In genomic region chr2:163420366-163420886, GRCm38 (mm10) we compare ENCODE assay signal across 8 mouse cellular contexts. TPM values are rescaled to one million over a fixed set of nuclear protein-coding genes. Genes with fewer than 3 reads are reported as not detected.
DNase-seq lines count a peak whose midpoint lies in the region; ATAC-seq and TF ChIP-seq lines count a peak whose summit lies in the region.

No protein-coding gene starts in this region.

- H3K36me3 ChIP-seq in heart, embryonic 13.5 days = peaks cover 11% of the 10 kb centered on the region
- H3K36me3 ChIP-seq in ES-Bruce4 (ENCODE audit: control insufficient read depth, insufficient read depth, low read length, poor library complexity, severe bottlenecking) = no peaks in the 10 kb centered on the region; the same call in 1 of the 2 replicates
- 0 out of 2 replicates have a peak, but pooled peaks cover 4% of the 10 kb centered on the region for H3K36me3 ChIP-seq in forebrain, embryonic 14.5 days (ENCODE audit: control insufficient read depth, insufficient read depth, low read length)
- H3K36me3 ChIP-seq in liver, embryonic 16.5 days (ENCODE audit: control insufficient read depth, insufficient read depth) = no peaks in the 10 kb centered on the region

- H3K4me1 ChIP-seq in heart, embryonic 13.5 days = peaks cover 47% of the 10 kb centered on the region
- H3K4me1 ChIP-seq in ES-Bruce4 (ENCODE audit: control insufficient read depth, insufficient read depth, low read length) = no peaks in the 10 kb centered on the region
- H3K4me1 ChIP-seq in forebrain, embryonic 14.5 days (ENCODE audit: control insufficient read depth, insufficient read depth, low read length) = peaks cover 16% of the 10 kb centered on the region
- peaks cover 22% of the 10 kb centered on the region for H3K4me1 ChIP-seq in liver, embryonic 16.5 days (ENCODE audit: control insufficient read depth, low read depth, low read length)

- ATAC-seq in heart, embryonic 13.5 days (ENCODE audit: extremely low read depth, insufficient number of reproducible peaks, low FRiP score, low TSS enrichment) = no peak
- no peak for ATAC-seq in forebrain, embryonic 14.5 days
- ATAC-seq in liver, embryonic 16.5 days (ENCODE audit: low read depth) = no peak
- no peak for ATAC-seq in activated CD4-positive, CD25-positive, alpha-beta regulatory T cell, adult 4 months

- H3K9me3 ChIP-seq in heart, embryonic 13.5 days = no peaks in the 10 kb centered on the region
- H3K9me3 ChIP-seq in ES-Bruce4 (replicated peaks; ENCODE audit: control insufficient read depth, insufficient read depth, low read length, poor library complexity, severe bottlenecking) = no peaks in the 10 kb centered on the region
- H3K9me3 ChIP-seq in forebrain, embryonic 14.5 days (replicated peaks; ENCODE audit: control insufficient read depth, low read length) = no peaks in the 10 kb centered on the region
- no peaks in the 10 kb centered on the region for H3K9me3 ChIP-seq in liver, embryonic 16.5 days (replicated peaks; ENCODE audit: control insufficient read depth, low read length)

- DNase-seq in heart, adult 9 months (ENCODE audit: low spot score in 2 of 2) = no peak
- DNase-seq in forebrain, embryonic 14.5 days (ENCODE audit: low spot score) = no peak
- no peak for DNase-seq in right cerebral cortex, postnatal 4 days
- no peak for DNase-seq in frontal cortex, postnatal 36 days (ENCODE audit: low spot score in 2 of 2)

- H3K4me3 ChIP-seq in heart, embryonic 13.5 days = peak overlapping the region; percentile 100
- H3K4me3 ChIP-seq in ES-Bruce4 (ENCODE audit: low read depth, low read length) = peak overlapping the region; percentile 89
- H3K4me3 ChIP-seq in forebrain, embryonic 14.5 days (ENCODE audit: low read depth, low read length) = peak overlapping the region; percentile 94
- peak overlapping the region; percentile 97 for H3K4me3 ChIP-seq in liver, embryonic 16.5 days (ENCODE audit: low read depth, low read length)

- H3K9ac ChIP-seq in heart, embryonic 13.5 days = peak overlapping the region; percentile 92
- H3K9ac ChIP-seq in ES-Bruce4 (ENCODE audit: low read depth, poor library complexity, severe bottlenecking) = peak overlapping the region; percentile 71
- H3K9ac ChIP-seq in forebrain, embryonic 14.5 days (ENCODE audit: low read length) = peak overlapping the region; percentile 71
- peak overlapping the region; percentile 54 for H3K9ac ChIP-seq in liver, embryonic 16.5 days (ENCODE audit: low read depth, low read length)

- peak overlapping the region; percentile 91 for H3K27ac ChIP-seq in heart, embryonic 13.5 days (replicated peaks)
- H3K27ac ChIP-seq in ES-Bruce4 (ENCODE audit: insufficient read depth, low read length) = no peak overlapping the region
- H3K27ac ChIP-seq in forebrain, embryonic 14.5 days (ENCODE audit: low read depth, low read length) = 0 out of 2 replicates have a peak overlapping the region, but pooled peaks have one; percentile 68
- H3K27ac ChIP-seq in liver, embryonic 16.5 days (ENCODE audit: low read length) = no peak overlapping the region

- TF ChIP-seq EP300 in ES-Bruce4 (IDR thresholded peaks at IDR 0.05; ENCODE audit: insufficient read depth, low read depth, low read length) = no peak

- TF ChIP-seq CTCF in ES-Bruce4 (IDR thresholded peaks at IDR 0.05; ENCODE audit: low read depth, low read length) = no peak

- no peaks in the 10 kb centered on the region for H3K27me3 ChIP-seq in heart, embryonic 13.5 days (replicated peaks)
- H3K27me3 ChIP-seq in ES-Bruce4 (ENCODE audit: control insufficient read depth, insufficient read depth, low read length, poor library complexity, severe bottlenecking) = no peaks in the 10 kb centered on the region
- H3K27me3 ChIP-seq in forebrain, embryonic 14.5 days (replicated peaks; ENCODE audit: control insufficient read depth, insufficient read depth, low read length) = no peaks in the 10 kb centered on the region
- H3K27me3 ChIP-seq in liver, embryonic 16.5 days (ENCODE audit: control insufficient read depth, insufficient read depth, low read depth, low read length) = no peaks in the 10 kb centered on the region

- peak overlapping the region; percentile 84 for H3K4me2 ChIP-seq in heart, embryonic 13.5 days
- H3K4me2 ChIP-seq in forebrain, embryonic 14.5 days (ENCODE audit: low read length) = peak overlapping the region; percentile 72
- peak overlapping the region; percentile 65 for H3K4me2 ChIP-seq in liver, embryonic 16.5 days (ENCODE audit: low read depth, low read length)

- WGBS in heart, embryonic 13.5 days = 13% methylated on average over 10 of the region's 10 CpGs
- 40% methylated on average over 10 of the region's 10 CpGs for WGBS in forebrain, embryonic 14.5 days
- 13% methylated on average over 10 of the region's 10 CpGs for whole genome bisulfite sequencing in liver, embryonic 16.5 days (ENCODE audit: insufficient replicate concordance)

- TF ChIP-seq POLR2A in ES-Bruce4 (IDR thresholded peaks at IDR 0.05; ENCODE audit: insufficient read depth, low read length) = no peak

RNA-seq across cellular contexts. Expression of gene Oser1, which starts 4.1 kb away (rescaled TPM):
- polyA plus RNA-seq in heart, embryonic 13.5 days (2015; fragmentation: Nextera tagmentation; extraction: Ambion mirVana) = 54.5 and 57.3 TPM in 2 replicates
- polyA plus RNA-seq in ES-Bruce4 (2011; ENCODE audit: insufficient read depth, insufficient read length, low read depth, missing spikeins) = 48.3 and 50.6 TPM in 2 replicates
- 83.6 and 90.3 TPM in 2 replicates for polyA plus RNA-seq in forebrain, embryonic 14.5 days (2014; fragmentation: Nextera tagmentation; extraction: Ambion mirVana)
- polyA plus RNA-seq in liver, embryonic 16.5 days (2015; fragmentation: Nextera tagmentation; extraction: Ambion mirVana) = 37.5 and 39.0 TPM in 2 replicates
- polyA plus RNA-seq in activated CD4-positive, CD25-positive, alpha-beta regulatory T cell, adult 4 months (2017; shearing (Covaris generic)) = 100 to 1,000 TPM; 107 to 116 TPM

RNA-seq across cellular contexts. Expression of gene Gdap1l1, which starts 17.9 kb away (rescaled TPM):
- polyA plus RNA-seq in heart, embryonic 13.5 days (2015; fragmentation: Nextera tagmentation; extraction: Ambion mirVana) = 0.41 and 0.48 TPM in 2 replicates
- 2.4 and 2.7 TPM in 2 replicates for polyA plus RNA-seq in ES-Bruce4 (2011; ENCODE audit: insufficient read depth, insufficient read length, low read depth, missing spikeins)
- polyA plus RNA-seq in forebrain, embryonic 14.5 days (2014; fragmentation: Nextera tagmentation; extraction: Ambion mirVana) = 107 and 113 TPM in 2 replicates
- polyA plus RNA-seq in liver, embryonic 16.5 days (2015; fragmentation: Nextera tagmentation; extraction: Ambion mirVana) = 0.12 TPM in 1 of 2 replicates, not detected in the other
- not detected for polyA plus RNA-seq in activated CD4-positive, CD25-positive, alpha-beta regulatory T cell, adult 4 months (2017; shearing (Covaris generic))

RNA-seq across cellular contexts. Expression of gene Jph2, which starts 22.6 kb away (rescaled TPM):
- polyA plus RNA-seq in heart, embryonic 13.5 days (2015; fragmentation: Nextera tagmentation; extraction: Ambion mirVana) = 41.5 and 42.9 TPM in 2 replicates
- 5.8 and 6.6 TPM in 2 replicates for polyA plus RNA-seq in ES-Bruce4 (2011; ENCODE audit: insufficient read depth, insufficient read length, low read depth, missing spikeins)
- 0.08 and 0.15 TPM in 2 replicates for polyA plus RNA-seq in forebrain, embryonic 14.5 days (2014; fragmentation: Nextera tagmentation; extraction: Ambion mirVana)
- 0.09 and 0.30 TPM in 2 replicates for polyA plus RNA-seq in liver, embryonic 16.5 days (2015; fragmentation: Nextera tagmentation; extraction: Ambion mirVana)
- not detected for polyA plus RNA-seq in activated CD4-positive, CD25-positive, alpha-beta regulatory T cell, adult 4 months (2017; shearing (Covaris generic))

RNA-seq across cellular contexts. Expression of gene Fitm2, which starts 52.0 kb away (rescaled TPM):
- polyA plus RNA-seq in heart, embryonic 13.5 days (2015; fragmentation: Nextera tagmentation; extraction: Ambion mirVana) = 11.7 and 11.9 TPM in 2 replicates
- polyA plus RNA-seq in ES-Bruce4 (2011; ENCODE audit: insufficient read depth, insufficient read length, low read depth, missing spikeins) = 4.4 and 4.9 TPM in 2 replicates
- polyA plus RNA-seq in forebrain, embryonic 14.5 days (2014; fragmentation: Nextera tagmentation; extraction: Ambion mirVana) = 8.6 and 10.4 TPM in 2 replicates
- polyA plus RNA-seq in liver, embryonic 16.5 days (2015; fragmentation: Nextera tagmentation; extraction: Ambion mirVana) = 3.8 and 3.9 TPM in 2 replicates
- 1 to 10 TPM; 2.0 to 2.4 TPM for polyA plus RNA-seq in activated CD4-positive, CD25-positive, alpha-beta regulatory T cell, adult 4 months (2017; shearing (Covaris generic))

Comparison
In these comparisons a context has a peak if more than half of its experiments do, and no peak if none do; other contexts are left out.
1. H3K27ac ChIP-seq: peak in heart, embryonic 13.5 days (single experiment) and forebrain, embryonic 14.5 days (single experiment); none in ES-Bruce4 (single experiment) and liver, embryonic 16.5 days (single experiment).
2. RNA of gene Gdap1l1, which starts 17.9 kb away (polyA plus RNA-seq): 107 to 113 TPM in forebrain, embryonic 14.5 days; 2.4 to 2.7 TPM in ES-Bruce4, 0.41 to 0.48 TPM in heart, embryonic 13.5 days, 0.12 TPM in liver, embryonic 16.5 days and not detected in activated CD4-positive, CD25-positive, alpha-beta regulatory T cell, adult 4 months; every median in the first group is over 10 times any median in the second.
3. Peak in every context shown above with its lines, with median percentiles within 50 percentile points of each other: H3K4me2 ChIP-seq, H3K4me3 ChIP-seq and H3K9ac ChIP-seq.